ENCODE assay signal across 13 mouse cellular contexts in genomic region chr16:22580103-22580502, GRCm38 (mm10).
DNase-seq lines count a peak whose midpoint lies in the region; TF ChIP-seq lines count a peak whose summit lies in the region.
"Had no signal": no experiment of that assay in that cellular context is flagged by ENCODE, and none has a peak within 500 bp of the region (broad histone marks: within the 10 kb centered on the region; RNA-seq: fewer than 3 reads in every experiment).

No protein-coding gene starts in this region.

- DNase-seq in cerebellum, postnatal 14 days, result peak; percentile 32 to 45
- no peak for DNase-seq in cerebellum, adult 9-11 months
- DNase-seq in layer of hippocampus, adult 2 months (ENCODE audit: low spot score in 2 of 2), result no peak
- no peak for DNase-seq in layer of hippocampus, postnatal 25 days (ENCODE audit: extremely low spot score in 1 of 2, low spot score in 1 of 2)
- DNase-seq in A20 (ENCODE audit: low read depth, low spot score), result peak; percentile 28
- DNase-seq in embryonic facial prominence, embryonic 10.5 days (ENCODE audit: low spot score), result peak; percentile 33
- no peak for DNase-seq in thymus, postnatal 25 days
- no peak for DNase-seq in layer of hippocampus, adult 9-10 months (ENCODE audit: low spot score)
- DNase-seq: adrenal gland, postnatal 10 days; gastrocnemius, postnatal 10 days had no signal

- no peaks in the 10 kb centered on the region for H3K36me3 ChIP-seq in embryonic facial prominence, embryonic 10.5 days (replicated peaks)
- H3K36me3 ChIP-seq: embryonic facial prominence, embryonic 12.5 days; intestine, embryonic 15.5 days; limb, embryonic 13.5 days had no signal

- H3K4me1 ChIP-seq in embryonic facial prominence, embryonic 10.5 days, result peaks cover 7% of the 10 kb centered on the region; the same call in 1 of the 2 replicates
- H3K4me1 ChIP-seq: embryonic facial prominence, embryonic 12.5 days; intestine, embryonic 15.5 days had no signal

- 46% methylated on average over 5 of the region's 5 CpGs for WGBS in embryonic facial prominence, embryonic 10.5 days

- no peaks in the 10 kb centered on the region for H3K9me3 ChIP-seq in embryonic facial prominence, embryonic 10.5 days
- H3K9me3 ChIP-seq: embryonic facial prominence, embryonic 12.5 days; intestine, embryonic 15.5 days; limb, embryonic 13.5 days had no signal

- peak overlapping the region; percentile 74; the same call in 1 of the 2 replicates for H3K27ac ChIP-seq in layer of hippocampus, adult 2 months
- no peak overlapping the region for H3K27ac ChIP-seq in embryonic facial prominence, embryonic 10.5 days (replicated peaks)
- H3K27ac ChIP-seq: embryonic facial prominence, embryonic 12.5 days; intestine, embryonic 15.5 days; limb, embryonic 13.5 days had no signal

- H3K4me3 ChIP-seq in layer of hippocampus, adult 2 months, result no peak overlapping the region
- no peak overlapping the region for H3K4me3 ChIP-seq in embryonic facial prominence, embryonic 10.5 days
- H3K4me3 ChIP-seq: embryonic facial prominence, embryonic 12.5 days; intestine, embryonic 15.5 days; limb, embryonic 13.5 days had no signal

- TF ChIP-seq CTCF in layer of hippocampus, adult 2 months (conservative IDR thresholded peaks at IDR 0.05), result peak; percentile 78

- no peaks in the 10 kb centered on the region; the same call in none of the 2 replicates for H3K27me3 ChIP-seq in embryonic facial prominence, embryonic 10.5 days (replicated peaks; ENCODE audit: low read depth, poor library complexity, severe bottlenecking)
- H3K27me3 ChIP-seq: embryonic facial prominence, embryonic 12.5 days; intestine, embryonic 15.5 days; limb, embryonic 13.5 days had no signal

Comparison
In these comparisons a context has a peak if more than half of its experiments do, and no peak if none do; other contexts are left out.
1. DNase-seq: peak in cerebellum, postnatal 14 days (2 of 2), A20 (single experiment) and embryonic facial prominence, embryonic 10.5 days (single experiment); none in cerebellum, adult 9-11 months (single experiment), layer of hippocampus, adult 2 months (0 of 2), layer of hippocampus, postnatal 25 days (0 of 2), thymus, postnatal 25 days (single experiment) and layer of hippocampus, adult 9-10 months (single experiment).